Mouse (Mus musculus) thymus, postnatal 36 days (tissue): ENCODE results near the gene Nfib.
"Not testable (repeated sequence)": the region's sequence is repeated elsewhere in the genome, so short reads cannot be mapped to it uniquely, and the experiment has no call there.

Experiments used
- DNase-seq, 2 experiments: peaks; one replicate each; pipeline ENCODE4 v3.0.0; 2022; ENCODE audit warnings: mixed read lengths in 2 of 2

The Nfib gene

DNA sequence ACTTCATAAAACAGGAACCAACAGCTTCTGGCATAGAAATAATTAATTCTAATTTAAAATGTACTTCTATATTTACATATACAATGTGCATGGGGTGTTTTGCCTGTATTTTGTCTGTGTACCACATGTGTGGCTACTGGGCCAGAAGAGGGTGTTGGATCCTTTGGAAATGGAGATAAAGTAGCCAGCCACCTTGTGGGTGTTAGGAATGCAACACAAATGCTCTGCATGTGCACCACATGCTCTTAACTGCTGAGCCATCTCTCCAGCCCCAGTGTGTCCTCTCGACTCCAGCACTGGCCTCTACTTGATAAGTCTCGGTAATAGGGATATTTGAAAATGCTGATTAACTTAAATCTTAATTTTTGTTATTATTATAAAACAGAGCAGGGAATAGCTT is 418.6 kb downstream of the Nfib start:
- DNase-seq, result no peak

DNA sequence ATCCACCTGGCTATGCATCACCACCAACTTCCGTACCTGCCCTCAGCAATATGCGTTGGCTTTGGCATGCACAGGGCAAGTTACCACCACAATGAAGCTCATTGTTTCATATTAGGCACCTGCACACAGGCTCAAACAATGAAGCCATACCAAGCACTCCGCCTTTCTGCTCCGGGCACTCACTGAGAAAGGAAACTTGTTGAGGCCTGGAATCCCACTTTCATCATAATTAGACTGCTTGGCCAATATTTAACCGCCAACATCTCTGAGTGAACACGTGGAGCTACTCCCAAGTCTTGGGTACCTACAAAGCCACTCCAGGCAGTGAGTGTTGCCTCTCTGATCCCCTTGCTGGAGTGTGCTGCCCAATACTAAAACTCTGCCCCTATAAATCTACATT is 422.0 kb downstream of the Nfib start:
- DNase-seq, result no peak

DNA sequence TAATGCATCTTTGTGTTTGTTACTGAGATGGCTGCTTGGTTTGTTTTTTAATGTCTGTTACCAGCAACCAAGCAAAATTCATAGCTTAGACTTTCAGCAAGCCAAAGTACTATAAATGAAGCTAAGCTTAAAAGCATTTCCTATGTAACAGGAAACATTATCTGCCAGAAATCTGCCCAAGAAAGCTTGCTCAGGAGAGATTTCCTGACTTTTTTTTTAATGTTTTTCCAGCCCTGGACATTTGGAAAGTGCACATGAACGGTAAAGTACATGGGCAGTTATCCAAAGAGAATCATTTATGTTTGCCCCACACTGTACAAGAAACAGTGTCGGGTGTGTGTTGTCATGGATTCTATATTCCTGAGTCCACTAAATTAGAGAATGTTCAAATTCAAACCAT is 429.6 kb downstream of the Nfib start:
- no peak for DNase-seq

DNA sequence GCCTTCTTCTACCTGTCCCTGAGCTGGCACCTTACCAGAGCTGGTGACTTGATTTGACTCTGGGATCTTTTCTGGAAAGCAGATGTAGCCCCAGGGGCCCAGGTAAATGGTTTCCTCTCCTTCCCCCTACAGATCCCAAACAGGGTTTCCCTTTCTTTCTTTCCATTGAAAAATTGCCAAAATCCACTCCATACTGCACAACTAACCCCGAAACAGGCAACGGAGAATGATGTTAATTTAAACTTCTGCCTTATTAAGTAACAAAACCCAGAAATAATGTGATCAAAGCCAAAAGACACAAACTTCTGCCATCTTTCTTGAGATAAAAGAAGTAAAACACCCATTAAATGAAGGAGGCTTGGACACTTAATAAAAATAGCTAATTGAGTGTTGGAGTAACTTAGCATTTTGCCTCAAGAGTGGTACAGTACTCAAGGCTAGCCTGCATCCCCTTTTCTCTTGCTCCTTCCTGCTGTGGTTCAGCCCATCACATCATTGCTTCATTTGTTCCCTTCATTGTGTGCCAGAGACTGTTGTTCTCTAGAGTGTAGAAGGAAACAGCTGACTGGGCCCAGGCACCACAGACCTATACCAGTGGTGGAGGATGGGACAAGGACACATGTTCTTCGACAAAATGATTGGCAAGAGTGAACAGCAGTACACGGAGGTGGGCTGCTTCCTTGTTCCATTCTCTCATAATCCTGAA is 432.3 kb downstream of the Nfib start:
- no peak for DNase-seq

DNA sequence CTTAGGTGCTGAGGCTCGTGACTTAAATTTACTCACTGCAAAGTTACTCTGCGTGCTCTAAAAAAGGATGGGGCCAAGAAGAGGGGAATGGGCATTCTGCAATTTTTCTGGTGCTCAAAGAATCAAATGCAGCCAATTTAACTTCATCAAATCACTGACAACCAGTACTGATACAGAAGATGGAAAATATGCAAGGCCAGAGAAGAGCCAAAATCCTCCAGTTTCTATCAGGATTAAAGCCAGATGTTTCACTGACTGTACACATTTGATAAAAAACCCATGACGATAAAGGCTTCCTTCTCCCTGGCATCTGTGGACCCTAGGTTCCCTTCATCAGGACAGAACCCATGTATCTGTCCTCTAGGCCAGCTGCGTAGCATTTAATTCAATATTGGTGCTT is 433.5 kb downstream of the Nfib start:
- DNase-seq, result no peak

DNA sequence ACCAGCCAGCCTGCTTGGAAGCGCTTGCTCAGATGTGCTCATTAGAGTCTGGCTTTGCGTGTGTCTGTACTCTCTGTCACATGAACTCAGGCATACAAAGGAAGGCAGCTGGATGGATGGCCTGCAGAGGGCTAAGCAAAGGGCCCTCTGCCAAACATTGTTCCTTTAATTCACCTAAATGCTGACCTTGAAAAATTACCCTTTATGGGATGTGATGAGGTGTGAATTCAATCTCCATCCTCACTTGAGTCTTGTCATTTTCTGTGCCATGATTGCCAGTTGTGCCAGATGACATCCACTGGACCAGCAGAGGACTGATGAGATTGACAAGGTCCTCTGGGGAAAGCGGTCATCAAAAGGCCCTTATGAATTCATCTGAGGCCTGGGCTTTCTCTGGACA is 434.0 kb downstream of the Nfib start:
- no peak for DNase-seq

DNA sequence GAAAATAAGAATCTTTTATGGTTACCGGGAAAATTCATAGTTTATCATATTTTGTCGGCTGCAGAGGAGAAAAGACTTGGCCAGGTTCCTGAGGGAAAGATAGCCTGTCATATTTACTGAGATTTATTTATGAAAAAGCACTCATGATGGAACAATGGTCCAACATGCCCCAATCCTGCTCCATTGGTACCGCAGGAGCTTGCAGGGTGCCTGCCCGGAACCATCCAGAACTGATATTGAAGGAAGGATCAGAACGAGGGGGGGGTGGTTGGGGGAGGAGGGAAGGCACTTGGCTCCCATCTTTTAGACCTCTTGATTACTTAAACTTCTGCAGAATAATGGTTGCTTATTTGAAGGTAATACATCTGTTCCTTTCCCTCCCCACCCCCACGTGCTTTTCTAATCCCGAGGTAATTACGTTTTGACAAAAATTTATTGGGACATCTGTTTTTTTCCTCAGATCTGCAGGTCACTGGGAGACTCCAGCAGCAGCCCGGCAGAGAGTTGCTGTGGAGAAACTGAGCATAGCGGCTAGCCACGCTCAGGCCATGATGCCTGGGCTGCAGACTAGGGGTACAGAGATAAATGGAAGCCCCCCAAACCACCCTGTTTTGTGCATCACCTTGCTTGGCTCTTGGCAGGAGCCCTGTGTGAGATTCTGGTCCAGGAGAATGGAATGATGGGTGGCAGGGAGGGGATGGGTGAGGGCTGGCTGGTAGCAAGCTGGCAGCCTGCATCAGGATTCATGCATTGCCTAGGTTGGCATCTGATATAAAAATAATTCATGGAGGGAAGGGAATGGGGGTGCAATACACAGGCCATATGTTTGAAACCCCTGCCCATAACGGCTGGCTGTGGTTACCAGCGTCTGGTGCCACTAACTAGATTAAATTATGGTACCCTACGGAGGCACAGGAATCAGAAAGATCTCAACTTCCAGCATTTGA is 437.4 kb downstream of the Nfib start:
- DNase-seq, result no peak

DNA sequence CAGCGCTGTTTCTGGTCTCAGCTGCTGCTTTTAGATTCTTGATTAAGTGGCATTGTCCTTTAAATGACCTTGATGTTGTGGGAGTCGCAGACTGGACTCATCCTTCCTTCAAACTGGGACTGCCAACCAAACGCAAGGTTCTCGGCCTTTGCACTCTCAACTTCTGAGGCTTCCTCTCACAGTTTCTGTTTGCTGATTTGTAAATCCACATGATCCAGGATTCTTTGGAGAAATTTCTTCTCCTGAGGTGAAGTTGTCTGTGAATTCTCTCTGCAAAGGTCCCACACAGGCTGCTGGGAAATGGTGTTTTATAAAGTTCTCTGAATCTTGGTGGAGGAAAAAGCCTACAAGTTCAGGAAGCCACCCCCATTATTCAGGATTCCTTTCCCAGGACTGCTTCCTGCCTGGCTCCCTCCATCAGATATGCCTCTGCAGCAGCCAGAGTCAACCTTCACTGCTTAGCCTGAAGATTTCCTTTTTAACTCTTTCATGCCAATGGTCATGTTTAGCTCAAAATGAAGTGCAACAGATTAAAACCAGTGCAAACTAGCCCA is 439.4 kb downstream of the Nfib start:
- DNase-seq, result no peak

DNA sequence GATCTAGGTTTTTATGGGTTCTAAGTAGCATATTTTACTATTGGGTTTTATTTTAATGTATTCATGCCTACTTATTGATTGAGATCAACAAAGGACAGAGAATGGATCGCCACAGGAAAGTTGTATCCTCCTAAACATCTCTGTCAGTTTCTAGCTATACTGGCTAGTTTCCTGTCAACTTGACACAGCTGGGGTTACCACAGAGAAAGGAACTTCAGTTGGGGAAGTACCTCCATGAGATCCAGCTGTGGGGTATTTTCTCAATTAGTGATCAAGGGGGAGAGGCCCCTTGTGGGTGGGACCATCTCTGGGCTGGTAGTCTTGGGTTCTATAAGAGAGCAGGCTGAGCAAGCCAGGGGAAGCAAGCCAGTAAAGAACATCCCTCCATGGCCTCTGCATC is 447.0 kb downstream of the Nfib start:
- DNase-seq, result not testable (repeated sequence)

DNA sequence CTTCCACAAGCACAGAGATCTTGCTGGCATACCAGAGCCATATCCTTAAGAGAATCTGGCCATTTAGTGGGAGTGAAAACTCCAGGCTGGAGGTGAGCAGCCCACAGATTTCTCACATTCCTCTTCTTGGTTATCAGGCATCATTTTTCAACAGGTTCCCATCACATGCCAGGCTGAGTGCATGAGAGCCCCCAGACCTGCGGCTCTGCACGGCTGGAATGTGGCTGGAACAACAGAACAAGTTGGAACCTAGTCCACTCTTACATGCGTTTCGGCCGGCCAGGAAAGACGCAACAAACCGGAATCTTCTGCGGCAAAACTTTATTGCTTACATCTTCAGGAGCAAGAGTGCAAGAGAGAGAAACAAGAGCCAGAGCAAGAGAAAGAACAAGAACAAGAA is 453.5 kb downstream of the Nfib start:
- no peak for DNase-seq

DNA sequence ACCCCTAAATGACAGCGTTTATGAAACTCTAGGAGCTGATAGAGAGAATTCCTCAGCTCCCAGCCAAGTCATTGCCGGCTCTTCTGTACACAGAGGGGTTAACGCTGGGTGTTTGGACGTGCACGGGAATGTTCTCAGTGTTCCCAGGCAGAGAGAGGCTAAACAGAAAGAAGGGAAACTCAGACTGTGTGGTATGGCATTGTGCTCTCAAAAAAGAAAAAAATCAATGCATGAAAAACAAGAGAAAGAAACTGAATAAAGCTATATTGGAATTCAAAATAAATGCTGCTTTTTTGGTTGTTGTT is 455.2 kb downstream of the Nfib start:
- no peak for DNase-seq

DNA sequence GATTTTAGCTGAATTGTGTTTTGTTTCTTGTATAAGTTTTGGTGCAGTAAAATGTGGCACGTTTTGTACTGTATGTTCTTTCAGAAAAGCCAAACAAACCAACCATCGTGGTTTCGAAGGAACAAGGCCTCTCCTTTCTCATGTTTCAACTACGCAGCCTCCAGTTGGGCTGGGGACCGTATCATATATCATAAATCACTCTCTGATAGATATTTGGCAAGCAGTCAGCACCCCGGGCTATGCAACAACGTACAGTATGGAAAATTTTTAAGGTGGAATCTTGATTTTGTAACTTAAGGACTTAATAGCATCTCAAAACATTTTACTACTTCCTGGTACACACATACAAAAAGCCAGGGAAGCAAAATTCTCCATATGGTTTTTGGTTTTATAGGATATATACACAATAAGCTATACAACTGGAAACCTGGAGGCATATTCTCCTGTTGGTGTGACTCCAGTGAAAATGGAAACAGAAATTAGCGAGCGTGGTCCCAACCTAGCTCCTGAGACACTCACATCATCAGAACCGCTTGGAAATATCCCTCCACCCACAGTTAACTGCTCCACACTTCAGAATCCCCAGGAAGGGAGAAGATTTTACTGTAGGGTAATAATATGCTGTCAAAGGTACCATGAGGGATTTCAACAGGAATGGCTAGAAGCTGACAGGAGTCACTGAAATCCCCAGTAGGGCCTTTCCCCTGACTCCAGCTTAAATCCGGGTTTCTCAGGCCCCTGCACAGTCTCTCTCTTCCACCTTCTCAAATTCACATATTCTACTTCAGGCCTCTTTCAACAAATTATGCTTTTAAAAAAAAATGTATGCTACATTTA is 455.8 kb downstream of the Nfib start:
- DNase-seq, result no peak

DNA sequence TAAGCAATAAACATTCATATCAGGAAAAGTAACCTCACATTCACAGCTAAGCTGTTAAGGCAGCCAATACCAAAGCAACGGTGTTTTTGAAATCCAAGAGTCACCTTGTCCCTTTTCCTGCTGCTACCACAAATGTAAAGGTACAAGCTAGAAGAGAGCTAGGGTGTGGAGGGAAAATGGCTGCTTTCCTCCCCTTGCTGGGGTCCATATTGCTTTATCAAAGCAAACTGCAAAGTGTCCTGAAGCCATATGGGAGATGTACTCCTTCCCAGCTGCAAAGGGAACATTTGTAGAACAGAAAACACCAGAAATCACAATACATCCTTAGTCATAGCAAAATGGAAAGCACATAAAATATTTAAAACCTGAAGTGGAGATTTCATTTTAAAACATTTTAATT is 456.6 kb downstream of the Nfib start:
- DNase-seq, result no peak

DNA sequence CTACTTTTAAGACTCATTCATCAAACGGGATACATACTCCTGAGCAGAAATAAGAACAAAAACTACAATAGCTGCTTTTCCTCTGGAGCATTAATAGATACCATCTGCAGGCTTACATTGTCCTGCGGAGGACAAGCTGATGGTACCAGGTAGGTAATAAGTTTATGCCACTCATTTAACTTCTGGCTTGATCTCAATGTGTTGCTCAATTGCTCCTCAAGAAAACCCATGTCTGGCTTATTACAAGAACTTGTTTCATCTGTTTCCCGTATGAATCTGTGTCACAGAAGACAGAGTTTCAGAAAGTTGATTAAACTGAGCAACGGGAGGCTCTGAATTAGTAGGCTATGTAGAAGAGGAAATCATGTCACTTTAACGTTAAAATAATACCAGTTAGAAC is 457.5 kb downstream of the Nfib start:
- DNase-seq, result no peak

DNA sequence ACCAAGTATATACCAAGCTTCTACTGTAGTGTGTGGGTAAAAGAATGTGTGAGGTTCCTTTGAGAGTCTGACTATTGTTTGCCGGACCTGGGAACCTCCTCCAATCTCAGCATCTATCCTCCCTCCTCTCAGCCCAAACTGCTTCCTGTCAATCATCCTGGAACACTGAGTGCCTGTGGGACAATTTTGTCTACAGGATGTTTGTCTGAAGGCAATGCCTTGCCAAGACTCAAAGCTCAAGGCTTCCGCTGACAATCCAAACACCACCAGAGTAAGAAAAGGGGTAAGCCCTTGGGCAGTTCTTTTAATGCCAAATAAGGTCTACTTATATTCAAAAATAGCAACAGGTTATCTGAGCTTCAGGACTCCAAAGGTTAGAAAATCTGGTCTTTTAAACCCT is 459.3 kb downstream of the Nfib start:
- DNase-seq, result no peak
